Mouse (Mus musculus) G1E (cell line): Measurements from ENCODE around the gene Rpl39.

Source experiments
- CTCF ChIP-seq: IDR thresholded peaks from 2 replicates; pipeline ENCODE4 v1.5.1; 2012; ENCODE audit warnings: low read depth, low read length, inconsistent platforms, mixed read lengths
- TAL1 ChIP-seq: conservative IDR thresholded peaks from 2 replicates; pipeline ENCODE4 v1.6.1; 2012; ENCODE audit warnings: low read depth, low read length, inconsistent platforms, mixed read lengths

GRCm38 (mm10) chrX:37076651-37077050 lies 8.6 kb downstream of the Rpl39 start:
- no peak for TF ChIP-seq CTCF
- no peak for TF ChIP-seq TAL1
